19 mouse cellular contexts compared by ENCODE assay signal in genomic region chr5:136002325-136002724, GRCm38 (mm10). TPM values are rescaled to one million over a fixed set of nuclear protein-coding genes. Genes with fewer than 3 reads are reported as not detected.
DNase-seq lines count a peak whose midpoint lies in the region; ATAC-seq and TF ChIP-seq lines count a peak whose summit lies in the region.
"Had no signal": no experiment of that assay in that cellular context is flagged by ENCODE, and none has a peak within 500 bp of the region (broad histone marks: within the 10 kb centered on the region; RNA-seq: fewer than 3 reads in every experiment).

No protein-coding gene starts in this region.

- H3K9me3 ChIP-seq in forebrain, embryonic 10.5 days, result peaks cover 6% of the 10 kb centered on the region; the same call in 1 of the 2 replicates
- no peaks in the 10 kb centered on the region for H3K9me3 ChIP-seq in forebrain, embryonic 14.5 days (replicated peaks; ENCODE audit: control insufficient read depth, low read length)
- no peaks in the 10 kb centered on the region for H3K9me3 ChIP-seq in kidney, embryonic 15.5 days (replicated peaks)
- H3K9me3 ChIP-seq in kidney, embryonic 14.5 days (ENCODE audit: control insufficient read depth, low read length), result no peaks in the 10 kb centered on the region
- peaks cover 5% of the 10 kb centered on the region; the same call in 1 of the 2 replicates for H3K9me3 ChIP-seq in E14TG2a.4 (ENCODE audit: low read length)
- H3K9me3 ChIP-seq in limb, embryonic 15.5 days, result no peaks in the 10 kb centered on the region

- H3K27ac ChIP-seq in forebrain, embryonic 10.5 days, result peak overlapping the region; percentile 35; the same call in 1 of the 2 replicates
- H3K27ac ChIP-seq in forebrain, embryonic 14.5 days (ENCODE audit: low read depth, low read length), result no peak overlapping the region
- H3K27ac ChIP-seq in kidney, embryonic 15.5 days, result peak overlapping the region; percentile 24; the same call in 1 of the 2 replicates
- H3K27ac ChIP-seq in kidney, embryonic 14.5 days (ENCODE audit: low read depth, low read length), result no peak overlapping the region
- H3K27ac ChIP-seq in limb, embryonic 15.5 days, result peak overlapping the region; percentile 57
- H3K27ac ChIP-seq: neural tube, embryonic 12.5 days had no signal

- peaks cover 17% of the 10 kb centered on the region for H3K4me1 ChIP-seq in forebrain, embryonic 10.5 days
- no peaks in the 10 kb centered on the region for H3K4me1 ChIP-seq in forebrain, embryonic 14.5 days (ENCODE audit: control insufficient read depth, insufficient read depth, low read length)
- H3K4me1 ChIP-seq in kidney, embryonic 15.5 days, result peaks cover 35% of the 10 kb centered on the region
- H3K4me1 ChIP-seq in kidney, embryonic 14.5 days (ENCODE audit: control insufficient read depth, insufficient read depth, low read length), result peaks cover 7% of the 10 kb centered on the region; the same call in 1 of the 2 replicates
- H3K4me1 ChIP-seq in E14TG2a.4 (replicated peaks; ENCODE audit: low read depth, low read length), result peaks cover 68% of the 10 kb centered on the region
- H3K4me1 ChIP-seq in limb, embryonic 15.5 days, result peaks cover 15% of the 10 kb centered on the region; the same call in 1 of the 2 replicates

- H3K9ac ChIP-seq in forebrain, embryonic 14.5 days (ENCODE audit: low read length), result no peak overlapping the region
- H3K9ac ChIP-seq in kidney, embryonic 15.5 days, result no peak overlapping the region
- no peak overlapping the region for H3K9ac ChIP-seq in kidney, embryonic 14.5 days (ENCODE audit: low read depth, low read length)
- no peak overlapping the region for H3K9ac ChIP-seq in limb, embryonic 15.5 days
- H3K9ac ChIP-seq: neural tube, embryonic 12.5 days had no signal

- H3K27me3 ChIP-seq in forebrain, embryonic 10.5 days (ENCODE audit: poor library complexity, severe bottlenecking), result no peaks in the 10 kb centered on the region
- no peaks in the 10 kb centered on the region for H3K27me3 ChIP-seq in forebrain, embryonic 14.5 days (replicated peaks; ENCODE audit: control insufficient read depth, insufficient read depth, low read length)
- no peaks in the 10 kb centered on the region for H3K27me3 ChIP-seq in kidney, embryonic 15.5 days
- H3K27me3 ChIP-seq in kidney, embryonic 14.5 days (ENCODE audit: control insufficient read depth, insufficient read depth, low read length), result no peaks in the 10 kb centered on the region
- no peaks in the 10 kb centered on the region for H3K27me3 ChIP-seq in E14TG2a.4 (ENCODE audit: insufficient read depth, low read length)
- no peaks in the 10 kb centered on the region for H3K27me3 ChIP-seq in limb, embryonic 15.5 days
- H3K27me3 ChIP-seq: neural tube, embryonic 12.5 days had no signal

- DNase-seq in forebrain, embryonic 10.5 days (ENCODE audit: extremely low spot score, low spot score), result no peak
- DNase-seq in forebrain, embryonic 14.5 days (ENCODE audit: low spot score), result no peak
- no peak for DNase-seq in gastrocnemius, postnatal 4 days (ENCODE audit: low spot score in 2 of 2)
- DNase-seq in layer of hippocampus, postnatal 36 days, result no peak
- DNase-seq: adrenal gland, adult 2 months; gastrocnemius, postnatal 25 days; left cerebral cortex, postnatal 4 days; retina, postnatal 1 day had no signal

- H3K4me2 ChIP-seq in forebrain, embryonic 14.5 days (ENCODE audit: low read length), result no peak overlapping the region
- no peak overlapping the region for H3K4me2 ChIP-seq in kidney, embryonic 15.5 days
- H3K4me2 ChIP-seq in kidney, embryonic 14.5 days (replicated peaks; ENCODE audit: low read depth, low read length), result no peak overlapping the region
- no peak overlapping the region for H3K4me2 ChIP-seq in limb, embryonic 15.5 days
- H3K4me2 ChIP-seq: neural tube, embryonic 12.5 days had no signal

- no peak for TF ChIP-seq CTCF in E14TG2a.4 (conservative IDR thresholded peaks at IDR 0.05; ENCODE audit: low read length)

- peaks cover 59% of the 10 kb centered on the region for H3K36me3 ChIP-seq in forebrain, embryonic 10.5 days (replicated peaks)
- peaks cover 38% of the 10 kb centered on the region for H3K36me3 ChIP-seq in forebrain, embryonic 14.5 days (ENCODE audit: control insufficient read depth, insufficient read depth, low read length)
- H3K36me3 ChIP-seq in kidney, embryonic 15.5 days, result peaks cover 52% of the 10 kb centered on the region
- peaks cover 28% of the 10 kb centered on the region for H3K36me3 ChIP-seq in kidney, embryonic 14.5 days (ENCODE audit: control insufficient read depth, insufficient read depth, low read length)
- peaks cover 65% of the 10 kb centered on the region for H3K36me3 ChIP-seq in E14TG2a.4 (ENCODE audit: insufficient read depth, low read length)
- H3K36me3 ChIP-seq in limb, embryonic 15.5 days, result peaks cover 44% of the 10 kb centered on the region

- ATAC-seq in forebrain, embryonic 14.5 days, result no peak
- ATAC-seq in kidney, embryonic 15.5 days (replicated peaks; ENCODE audit: low FRiP score), result 0 out of 2 replicates have a peak, but pooled peaks have one; percentile 25
- no peak for ATAC-seq in kidney, embryonic 14.5 days (ENCODE audit: low FRiP score, low TSS enrichment)
- ATAC-seq in limb, embryonic 15.5 days (ENCODE audit: insufficient number of reproducible peaks, low FRiP score, low TSS enrichment, low read depth), result no peak
- ATAC-seq: forebrain, embryonic 16.5 days; intestine, embryonic 16.5 days had no signal

- no peak overlapping the region for H3K4me3 ChIP-seq in forebrain, embryonic 10.5 days
- no peak overlapping the region for H3K4me3 ChIP-seq in forebrain, embryonic 14.5 days (ENCODE audit: low read depth, low read length)
- no peak overlapping the region for H3K4me3 ChIP-seq in kidney, embryonic 15.5 days (replicated peaks)
- no peak overlapping the region for H3K4me3 ChIP-seq in kidney, embryonic 14.5 days (ENCODE audit: low read length)
- 0 out of 2 replicates have a peak overlapping the region, but pooled peaks have one; percentile 1 for H3K4me3 ChIP-seq in E14TG2a.4 (replicated peaks; ENCODE audit: low read length)
- H3K4me3 ChIP-seq in limb, embryonic 15.5 days, result no peak overlapping the region
- H3K4me3 ChIP-seq: neural tube, embryonic 12.5 days had no signal

- 70% methylated on average over 2 of the region's 2 CpGs for WGBS in forebrain, embryonic 10.5 days
- WGBS in forebrain, embryonic 14.5 days, result 78% methylated on average over 2 of the region's 2 CpGs
- 58% methylated on average over 2 of the region's 2 CpGs for WGBS in kidney, embryonic 15.5 days
- 63% methylated on average over 2 of the region's 2 CpGs for WGBS in kidney, embryonic 14.5 days
- 56% methylated on average over 2 of the region's 2 CpGs for WGBS in limb, embryonic 15.5 days

RNA-seq across cellular contexts. Expression of gene Dtx2, which starts 7.7 kb away (rescaled TPM):
- polyA plus RNA-seq in forebrain, embryonic 10.5 days (2016; fragmentation: Nextera tagmentation; extraction: Ambion mirVana), result 33.9 and 41.1 TPM in 2 replicates
- polyA plus RNA-seq in forebrain, embryonic 14.5 days (2014; fragmentation: Nextera tagmentation; extraction: Ambion mirVana), result 24.9 and 30.5 TPM in 2 replicates
- polyA plus RNA-seq in kidney, embryonic 15.5 days (2015; fragmentation: Nextera tagmentation; extraction: Ambion mirVana), result 29.4 and 29.9 TPM in 2 replicates
- 24.0 and 26.6 TPM in 2 replicates for polyA plus RNA-seq in kidney, embryonic 14.5 days (2014; fragmentation: Nextera tagmentation; extraction: Ambion mirVana)
- 35.5 and 36.2 TPM in 2 replicates for polyA plus RNA-seq in limb, embryonic 15.5 days (2015; fragmentation: Nextera tagmentation; extraction: Ambion mirVana)
- total RNA-seq in gastrocnemius, postnatal 4 days (2021), result 10 to 100 TPM; 12.9 to 14.4 TPM
- 1 to 10 TPM; 7.9 to 8.0 TPM for total RNA-seq in layer of hippocampus, postnatal 36 days (2021)

RNA-seq across cellular contexts. Expression of gene Zp3, which starts 22.4 kb away (rescaled TPM):
- polyA plus RNA-seq in forebrain, embryonic 10.5 days (2016; fragmentation: Nextera tagmentation; extraction: Ambion mirVana), result 0.12 TPM in 1 of 2 replicates, not detected in the other
- polyA plus RNA-seq in forebrain, embryonic 14.5 days (2014; fragmentation: Nextera tagmentation; extraction: Ambion mirVana), result 0.13 and 0.16 TPM in 2 replicates
- 0.30 TPM in 1 of 2 replicates, not detected in the other for polyA plus RNA-seq in kidney, embryonic 15.5 days (2015; fragmentation: Nextera tagmentation; extraction: Ambion mirVana)
- 0.29 TPM in 1 of 2 replicates, not detected in the other for polyA plus RNA-seq in kidney, embryonic 14.5 days (2014; fragmentation: Nextera tagmentation; extraction: Ambion mirVana)
- polyA plus RNA-seq in limb, embryonic 15.5 days (2015; fragmentation: Nextera tagmentation; extraction: Ambion mirVana), result 0.17 and 0.44 TPM in 2 replicates
- not detected for total RNA-seq in gastrocnemius, postnatal 4 days (2021)
- total RNA-seq in layer of hippocampus, postnatal 36 days (2021), result not detected
- total RNA-seq: adrenal gland, adult 2 months; gastrocnemius, postnatal 25 days; layer of hippocampus, adult 8-10 months; left cerebral cortex, postnatal 4 days; megakaryocyte-erythroid progenitor cell, adult 5-6 weeks had no signal
- polyA plus RNA-seq: adrenal gland, adult 2 months; cortical plate, adult 2 months; forebrain, embryonic 16.5 days; neural tube, embryonic 12.5 days; urinary bladder, adult 2 months had no signal

RNA-seq across cellular contexts. Expression of gene Ssc4d, which starts 28.0 kb away (rescaled TPM):
- polyA plus RNA-seq in forebrain, embryonic 10.5 days (2016; fragmentation: Nextera tagmentation; extraction: Ambion mirVana), result 1.7 and 1.9 TPM in 2 replicates
- 0.99 and 1.4 TPM in 2 replicates for polyA plus RNA-seq in forebrain, embryonic 14.5 days (2014; fragmentation: Nextera tagmentation; extraction: Ambion mirVana)
- 9.6 and 10.1 TPM in 2 replicates for polyA plus RNA-seq in kidney, embryonic 15.5 days (2015; fragmentation: Nextera tagmentation; extraction: Ambion mirVana)
- polyA plus RNA-seq in kidney, embryonic 14.5 days (2014; fragmentation: Nextera tagmentation; extraction: Ambion mirVana), result 10.2 and 10.3 TPM in 2 replicates
- 2.0 and 2.1 TPM in 2 replicates for polyA plus RNA-seq in limb, embryonic 15.5 days (2015; fragmentation: Nextera tagmentation; extraction: Ambion mirVana)
- 1 to 10 TPM; 1.3 to 1.6 TPM for total RNA-seq in gastrocnemius, postnatal 4 days (2021)
- 1 to 10 TPM; 1.4 to 1.7 TPM for total RNA-seq in layer of hippocampus, postnatal 36 days (2021)

RNA-seq across cellular contexts. Expression of gene Upk3b, which starts 36.0 kb away (rescaled TPM):
- 0.09 TPM in 1 of 2 replicates, not detected in the other for polyA plus RNA-seq in forebrain, embryonic 10.5 days (2016; fragmentation: Nextera tagmentation; extraction: Ambion mirVana)
- not detected in 2 replicates for polyA plus RNA-seq in forebrain, embryonic 14.5 days (2014; fragmentation: Nextera tagmentation; extraction: Ambion mirVana)
- polyA plus RNA-seq in kidney, embryonic 15.5 days (2015; fragmentation: Nextera tagmentation; extraction: Ambion mirVana), result 2.6 and 5.9 TPM in 2 replicates
- polyA plus RNA-seq in kidney, embryonic 14.5 days (2014; fragmentation: Nextera tagmentation; extraction: Ambion mirVana), result 0.85 and 0.99 TPM in 2 replicates
- polyA plus RNA-seq in limb, embryonic 15.5 days (2015; fragmentation: Nextera tagmentation; extraction: Ambion mirVana), result 9.1 and 10.9 TPM in 2 replicates
- total RNA-seq in gastrocnemius, postnatal 4 days (2021), result under 1 TPM; 0.10 to 0.23 TPM
- not detected for total RNA-seq in layer of hippocampus, postnatal 36 days (2021)
- total RNA-seq: layer of hippocampus, adult 8-10 months; left cerebral cortex, postnatal 4 days; megakaryocyte-erythroid progenitor cell, adult 5-6 weeks had no signal
- polyA plus RNA-seq: cortical plate, adult 2 months; forebrain, embryonic 16.5 days had no signal

RNA-seq across cellular contexts. Expression of gene Upk3bl, which starts 52.0 kb away (rescaled TPM):
- polyA plus RNA-seq in forebrain, embryonic 10.5 days (2016; fragmentation: Nextera tagmentation; extraction: Ambion mirVana), result 1.5 and 1.7 TPM in 2 replicates
- not detected in 2 replicates for polyA plus RNA-seq in forebrain, embryonic 14.5 days (2014; fragmentation: Nextera tagmentation; extraction: Ambion mirVana)
- polyA plus RNA-seq in kidney, embryonic 15.5 days (2015; fragmentation: Nextera tagmentation; extraction: Ambion mirVana), result 2.8 and 3.2 TPM in 2 replicates
- polyA plus RNA-seq in kidney, embryonic 14.5 days (2014; fragmentation: Nextera tagmentation; extraction: Ambion mirVana), result 1.3 and 2.2 TPM in 2 replicates
- polyA plus RNA-seq in limb, embryonic 15.5 days (2015; fragmentation: Nextera tagmentation; extraction: Ambion mirVana), result 58.9 and 59.3 TPM in 2 replicates
- under 1 TPM; 0.26 to 0.66 TPM for total RNA-seq in gastrocnemius, postnatal 4 days (2021)
- total RNA-seq in layer of hippocampus, postnatal 36 days (2021), result not detected
- total RNA-seq: gastrocnemius, postnatal 25 days; left cerebral cortex, postnatal 4 days; megakaryocyte-erythroid progenitor cell, adult 5-6 weeks had no signal
- polyA plus RNA-seq: adrenal gland, adult 2 months; forebrain, embryonic 16.5 days had no signal

Comparison
In these comparisons a context has a peak if more than half of its experiments do, and no peak if none do; other contexts are left out.
1. H3K27ac ChIP-seq: peak in forebrain, embryonic 10.5 days (single experiment), kidney, embryonic 15.5 days (single experiment) and limb, embryonic 15.5 days (single experiment); none in forebrain, embryonic 14.5 days (single experiment) and kidney, embryonic 14.5 days (single experiment).